ENCODE assay signal across 16 mouse cellular contexts in the genomic region with DNA sequence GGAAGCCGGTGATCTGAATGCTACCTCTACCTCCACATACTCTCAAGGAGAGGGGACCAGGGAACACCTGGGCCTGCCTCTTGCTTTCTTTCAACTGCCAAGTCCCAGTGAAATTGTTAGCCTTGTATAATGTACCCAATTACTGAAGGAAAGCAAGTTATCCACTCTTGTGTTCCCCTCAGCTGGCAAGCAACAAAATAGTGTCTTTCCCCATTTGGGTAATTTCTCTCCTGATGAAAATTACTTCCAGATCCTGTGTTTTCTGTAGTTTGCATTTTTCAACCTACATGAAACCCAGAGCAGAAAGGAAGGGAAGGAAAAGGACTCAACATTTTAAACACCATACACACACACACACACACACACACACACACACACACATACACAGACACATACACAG.
"Had no signal": no experiment of that assay in that cellular context is flagged by ENCODE, and none has a peak within 500 bp of the region (broad histone marks: within the 10 kb centered on the region; RNA-seq: fewer than 3 reads in every experiment).

No protein-coding gene starts in this region.

- H3K9me3 ChIP-seq: lung, embryonic 15.5 days; megakaryocyte, embryonic 14.5 days; midbrain, embryonic 13.5 days; midbrain, embryonic 15.5 days; neural tube, embryonic 12.5 days; stomach, embryonic 15.5 days had no signal

- H3K27ac ChIP-seq: lung, embryonic 15.5 days; macrophage; midbrain, embryonic 13.5 days; midbrain, embryonic 15.5 days; neural tube, embryonic 12.5 days; stomach, embryonic 15.5 days had no signal

- H3K4me3 ChIP-seq: lung, embryonic 15.5 days; megakaryocyte, embryonic 14.5 days; midbrain, embryonic 13.5 days; midbrain, embryonic 15.5 days; neural tube, embryonic 12.5 days; stomach, embryonic 15.5 days had no signal

- H3K4me2 ChIP-seq: lung, embryonic 15.5 days; midbrain, embryonic 11.5 days; midbrain, embryonic 13.5 days; midbrain, embryonic 15.5 days; neural tube, embryonic 12.5 days; stomach, embryonic 15.5 days had no signal

- H3K36me3 ChIP-seq: lung, embryonic 15.5 days; midbrain, embryonic 13.5 days; midbrain, embryonic 15.5 days; neural tube, embryonic 12.5 days; stomach, embryonic 15.5 days had no signal

- H3K27me3 ChIP-seq: midbrain, embryonic 13.5 days; midbrain, embryonic 15.5 days; neural tube, embryonic 12.5 days; stomach, embryonic 15.5 days had no signal

- H3K9ac ChIP-seq: lung, embryonic 15.5 days; midbrain, embryonic 13.5 days; midbrain, embryonic 15.5 days; neural tube, embryonic 12.5 days; stomach, embryonic 15.5 days had no signal

- ATAC-seq: lung, postnatal 0 days; midbrain, embryonic 13.5 days; midbrain, embryonic 15.5 days had no signal

- DNase-seq: lung, adult 2 months; lung, postnatal 14 days; lung, postnatal 36 days; right cerebral cortex, postnatal 14 days; thymus, adult 18-20 months; thymus, postnatal 14 days; thymus, postnatal 36 days had no signal
